Mouse (Mus musculus) CH12.LX (cell line): Measurements from ENCODE around the gene Ybx1. TPM values are rescaled to one million over a fixed set of nuclear protein-coding genes. Genes with fewer than 3 reads are reported as not detected.

Source experiments
- DNase-seq: peaks from one replicate; pipeline ENCODE4 v3.0.0-alpha.2; 2013; ENCODE audit errors: extremely low read depth
- H3K27ac ChIP-seq: 2 replicates; pipeline ENCODE4 v1.5.1; 2012; ENCODE audit warnings: low read depth, mild to moderate bottlenecking, control low read depth, moderate library complexity; ENCODE audit not compliant: insufficient read depth
- H3K27me3 ChIP-seq: replicated peaks from 2 replicates; pipeline ENCODE3; 2012; ENCODE audit warnings: inconsistent platforms
- H3K36me3 ChIP-seq, 2 experiments: replicated peaks in 1 of 2; 2 replicates each; pipeline versions ENCODE3 to v1.6.1; 2012; ENCODE audit warnings: inconsistent platforms in 1 of 2, low read length in 1 of 2, mild to moderate bottlenecking in 1 of 2, mixed read lengths in 1 of 2, moderate library complexity in 1 of 2; ENCODE audit not compliant: control insufficient read depth in 1 of 2, insufficient read depth in 1 of 2
- H3K4me1 ChIP-seq, 2 experiments: 2 replicates each; pipeline ENCODE4 v1.6.1; 2012; ENCODE audit warnings: inconsistent platforms in 1 of 2, moderate library complexity in 1 of 2; ENCODE audit not compliant: insufficient read depth in 2 of 2, control insufficient read depth in 1 of 2
- H3K4me2 ChIP-seq: 2 replicates; pipeline ENCODE4 v1.6.1; 2012; ENCODE audit warnings: low read depth, mild to moderate bottlenecking, control low read depth; ENCODE audit not compliant: poor library complexity, insufficient read depth, severe bottlenecking
- H3K4me3 ChIP-seq, 3 experiments: fragments of 150-350 bp in 1 of 3; sonication (generic) in 1 of 3; replicated peaks in 1 of 3; 2 replicates each; pipeline versions ENCODE3 to v1.5.1; 2011 to 2012; ENCODE audit warnings: low read depth in 2 of 3, low read length in 2 of 3, mild to moderate bottlenecking in 2 of 3, moderate library complexity in 2 of 3, control low read depth in 1 of 3, improper control_type of control experiment in 1 of 3, inconsistent platforms in 1 of 3, mixed read lengths in 1 of 3; ENCODE audit not compliant: poor library complexity in 1 of 3
- H3K79me2 ChIP-seq: replicated peaks from 2 replicates; pipeline ENCODE4 v1.6.1; 2012; ENCODE audit warnings: mild to moderate bottlenecking, moderate library complexity; ENCODE audit not compliant: control insufficient read depth, poor library complexity, insufficient read depth, severe bottlenecking; ENCODE audit errors: extremely low read depth
- H3K9ac ChIP-seq: 2 replicates; pipeline ENCODE4 v1.6.1; 2012; ENCODE audit warnings: low read depth, mild to moderate bottlenecking, control low read depth, moderate library complexity; ENCODE audit not compliant: insufficient read depth
- H3K9me3 ChIP-seq: replicated peaks from 2 replicates; pipeline ENCODE3; 2012; ENCODE audit warnings: low read length, inconsistent platforms, mixed read lengths
- BHLHE40 ChIP-seq: IDR thresholded peaks from 2 replicates; pipeline ENCODE4 v1.6.1; 2011; ENCODE audit warnings: mild to moderate bottlenecking, low read depth, low read length, improper control_type of control experiment
- CHD1 ChIP-seq: IDR thresholded peaks from 2 replicates; pipeline ENCODE4 v1.6.1; 2012; ENCODE audit warnings: low read depth, low read length, improper control_type of control experiment, inconsistent platforms
- CHD2 ChIP-seq: IDR thresholded peaks from 2 replicates; pipeline ENCODE4 v1.6.1; 2011; ENCODE audit warnings: low read length, improper control_type of control experiment
- CTCF ChIP-seq, 2 experiments: IDR thresholded peaks in 1 of 2; conservative IDR thresholded peaks in 1 of 2; 2 replicates each; pipeline ENCODE4 v1.5.1; 2011 to 2012; ENCODE audit warnings: low read depth in 2 of 2, low read length in 2 of 2, improper control_type of control experiment in 1 of 2, inconsistent platforms in 1 of 2, mild to moderate bottlenecking in 1 of 2, moderate library complexity in 1 of 2
- E2F4 ChIP-seq: IDR thresholded peaks from 2 replicates; pipeline ENCODE4 v1.6.1; 2011; ENCODE audit warnings: low read depth, low read length, improper control_type of control experiment; ENCODE audit not compliant: insufficient replicate concordance
- ELF1 ChIP-seq: IDR thresholded peaks from 2 replicates; pipeline ENCODE4 v1.6.1; 2014; ENCODE audit warnings: low read depth, mild to moderate bottlenecking, inconsistent platforms, low read length, improper control_type of control experiment
- EP300 ChIP-seq: IDR thresholded peaks from 2 replicates; pipeline ENCODE4 v1.6.1; 2011; ENCODE audit warnings: low read length, improper control_type of control experiment
- ETS1 ChIP-seq: conservative IDR thresholded peaks from 2 replicates; pipeline ENCODE4 v1.6.1; 2012; ENCODE audit warnings: low read depth, mild to moderate bottlenecking, inconsistent platforms, low read length, improper control_type of control experiment, moderate library complexity
- GABPA ChIP-seq: IDR thresholded peaks from 2 replicates; pipeline ENCODE4 v1.6.1; 2012; ENCODE audit warnings: low read depth, low read length, improper control_type of control experiment, inconsistent platforms; ENCODE audit not compliant: insufficient replicate concordance
- HCFC1 ChIP-seq: IDR thresholded peaks from 2 replicates; pipeline ENCODE4 v1.6.1; 2012; ENCODE audit warnings: low read depth, mild to moderate bottlenecking, inconsistent platforms, low read length, improper control_type of control experiment
- IRF4 ChIP-seq: IDR thresholded peaks from 2 replicates; pipeline ENCODE4 v1.6.1; 2014; ENCODE audit warnings: low read depth, mild to moderate bottlenecking, inconsistent platforms, low read length, improper control_type of control experiment
- JUN ChIP-seq: IDR thresholded peaks from 2 replicates; pipeline ENCODE4 v1.6.1; 2011; ENCODE audit warnings: low read depth, mild to moderate bottlenecking, low read length, improper control_type of control experiment, moderate library complexity; ENCODE audit not compliant: insufficient read depth
- JUND ChIP-seq: conservative IDR thresholded peaks from 2 replicates; pipeline ENCODE4 v1.6.1; 2011; ENCODE audit warnings: low read depth, low read length, improper control_type of control experiment
- KAT2A ChIP-seq: IDR thresholded peaks from 2 replicates; pipeline ENCODE4 v1.6.1; 2012; ENCODE audit warnings: low read length, improper control_type of control experiment, inconsistent platforms; ENCODE audit not compliant: insufficient replicate concordance
- MAFK ChIP-seq: IDR thresholded peaks from 2 replicates; pipeline ENCODE4 v1.6.1; 2011; ENCODE audit warnings: low read length, improper control_type of control experiment; ENCODE audit not compliant: insufficient replicate concordance
- MAX ChIP-seq: IDR thresholded peaks from 2 replicates; pipeline ENCODE4 v1.6.1; 2011; ENCODE audit warnings: low read length, improper control_type of control experiment
- MAZ ChIP-seq: IDR thresholded peaks from 2 replicates; pipeline ENCODE4 v1.6.1; 2012; ENCODE audit warnings: low read depth, mild to moderate bottlenecking, inconsistent platforms, low read length, improper control_type of control experiment, moderate library complexity
- MEF2A ChIP-seq: IDR thresholded peaks from 2 replicates; pipeline ENCODE4 v1.6.1; 2014; ENCODE audit warnings: low read depth, mild to moderate bottlenecking, inconsistent platforms, low read length, improper control_type of control experiment, borderline replicate concordance
- MXI1 ChIP-seq: IDR thresholded peaks from 2 replicates; pipeline ENCODE4 v1.6.1; 2011; ENCODE audit warnings: mild to moderate bottlenecking, low read depth, low read length, improper control_type of control experiment
- MYC ChIP-seq: IDR thresholded peaks from 2 replicates; pipeline ENCODE4 v1.6.1; 2011; ENCODE audit warnings: low read depth, mild to moderate bottlenecking, improper control_type of control experiment, low read length
- NELFE ChIP-seq: IDR thresholded peaks from 2 replicates; pipeline ENCODE4 v1.6.1; 2011; ENCODE audit warnings: low read depth, low read length, improper control_type of control experiment
- NRF1 ChIP-seq: IDR thresholded peaks from 2 replicates; pipeline ENCODE4 v1.6.1; 2014; ENCODE audit warnings: low read depth, mild to moderate bottlenecking, inconsistent platforms, low read length, improper control_type of control experiment, moderate library complexity
- PAX5 ChIP-seq: IDR thresholded peaks from 2 replicates; pipeline ENCODE4 v1.6.1; 2012; ENCODE audit warnings: low read length, inconsistent platforms, mixed read lengths
- POLR2A ChIP-seq: IDR thresholded peaks from 2 replicates; pipeline ENCODE4 v1.6.1; 2011; ENCODE audit warnings: low read depth, mild to moderate bottlenecking, improper control_type of control experiment, low read length
- POLR2AphosphoS2 ChIP-seq: IDR thresholded peaks from 2 replicates; pipeline ENCODE4 v1.6.1; 2011; ENCODE audit warnings: low read depth, low read length, improper control_type of control experiment
- RAD21 ChIP-seq: IDR thresholded peaks from 2 replicates; pipeline ENCODE4 v1.6.1; 2011; ENCODE audit warnings: low read depth, mild to moderate bottlenecking, low read length, improper control_type of control experiment, moderate library complexity
- RCOR1 ChIP-seq: conservative IDR thresholded peaks from 2 replicates; pipeline ENCODE4 v1.6.1; 2012; ENCODE audit warnings: low read depth, mild to moderate bottlenecking, inconsistent platforms, low read length, improper control_type of control experiment
- SIN3A ChIP-seq: IDR thresholded peaks from 2 replicates; pipeline ENCODE4 v1.6.1; 2012; ENCODE audit warnings: low read length, improper control_type of control experiment, inconsistent platforms
- SMC3 ChIP-seq: IDR thresholded peaks from 2 replicates; pipeline ENCODE4 v1.6.1; 2011; ENCODE audit warnings: low read depth, low read length, improper control_type of control experiment
- TBP ChIP-seq: conservative IDR thresholded peaks from 2 replicates; pipeline ENCODE4 v1.6.1; 2011; ENCODE audit warnings: low read depth, low read length, improper control_type of control experiment
- TCF12 ChIP-seq: IDR thresholded peaks from 2 replicates; pipeline ENCODE4 v1.6.1; 2014; ENCODE audit warnings: low read depth, mild to moderate bottlenecking, inconsistent platforms, low read length, improper control_type of control experiment
- UBTF ChIP-seq: IDR thresholded peaks from 2 replicates; pipeline ENCODE4 v1.6.1; 2012; ENCODE audit warnings: low read depth, mild to moderate bottlenecking, inconsistent platforms, low read length, improper control_type of control experiment, moderate library complexity
- USF1 ChIP-seq: IDR thresholded peaks from 2 replicates; pipeline ENCODE4 v1.6.1; 2014; ENCODE audit warnings: low read depth, mild to moderate bottlenecking, inconsistent platforms, low read length, improper control_type of control experiment
- USF2 ChIP-seq: conservative IDR thresholded peaks from 2 replicates; pipeline ENCODE4 v1.6.1; 2011; ENCODE audit warnings: low read depth, low read length, improper control_type of control experiment
- ZC3H11A ChIP-seq: IDR thresholded peaks from 2 replicates; pipeline ENCODE4 v1.6.1; 2012; ENCODE audit warnings: low read depth, mild to moderate bottlenecking, inconsistent platforms, low read length, improper control_type of control experiment
- ZKSCAN1 ChIP-seq: IDR thresholded peaks from 2 replicates; pipeline ENCODE4 v1.6.1; 2012; ENCODE audit warnings: low read depth, inconsistent platforms, low read length, improper control_type of control experiment, borderline replicate concordance
- ZMIZ1 ChIP-seq: IDR thresholded peaks from 2 replicates; pipeline ENCODE4 v1.6.1; 2012; ENCODE audit warnings: low read depth, mild to moderate bottlenecking, inconsistent platforms, low read length, improper control_type of control experiment
- ZNF384 ChIP-seq: IDR thresholded peaks from 2 replicates; pipeline ENCODE4 v1.6.1; 2012; ENCODE audit warnings: low read depth, low read length, improper control_type of control experiment, inconsistent platforms
- dilution Hi-C: fragments of 300-500 bp; cut with MboI; formaldehyde crosslinking; loops from 2 replicates; pipeline ENCODE4 v1.14.3; 2020; ENCODE audit warnings: low sequenced_read_pairs; ENCODE audit not compliant: extremely low pct_unique_long_range_greater_than_20kb, extremely low pct_ligation_motif_present
- in situ Hi-C: fragments of 300-500 bp; cut with MboI; formaldehyde crosslinking; loops from 3 replicates; pipeline ENCODE4 v1.14.3; 2019; ENCODE audit warnings: low sequenced_read_pairs, low pct_ligation_motif_present, low pct_unique_long_range_greater_than_20kb, mixed read lengths
- polyA plus RNA-seq: library from polyadenylated mRNA; unstranded; fragments of >175 nt; gene quantifications from 2 replicates; pipeline ENCODE4 v1.2.1, GENCODE M21; 2012; ENCODE audit warnings: low read depth; ENCODE audit not compliant: insufficient read length
- total RNA-seq, 2 experiments: library from RNA; depleted of rRNA; stranded (reverse); fragments of 300-350 nt in 1 of 2; fragments of >200 nt in 1 of 2; gene quantifications; 2 replicates each; pipeline ENCODE4 v1.2.3; 2012 to 2014

Gene Ybx1
- total and polyA plus RNA-seq, 3 experiments, result 724 to 2,246 (median 901) TPM

DNA sequence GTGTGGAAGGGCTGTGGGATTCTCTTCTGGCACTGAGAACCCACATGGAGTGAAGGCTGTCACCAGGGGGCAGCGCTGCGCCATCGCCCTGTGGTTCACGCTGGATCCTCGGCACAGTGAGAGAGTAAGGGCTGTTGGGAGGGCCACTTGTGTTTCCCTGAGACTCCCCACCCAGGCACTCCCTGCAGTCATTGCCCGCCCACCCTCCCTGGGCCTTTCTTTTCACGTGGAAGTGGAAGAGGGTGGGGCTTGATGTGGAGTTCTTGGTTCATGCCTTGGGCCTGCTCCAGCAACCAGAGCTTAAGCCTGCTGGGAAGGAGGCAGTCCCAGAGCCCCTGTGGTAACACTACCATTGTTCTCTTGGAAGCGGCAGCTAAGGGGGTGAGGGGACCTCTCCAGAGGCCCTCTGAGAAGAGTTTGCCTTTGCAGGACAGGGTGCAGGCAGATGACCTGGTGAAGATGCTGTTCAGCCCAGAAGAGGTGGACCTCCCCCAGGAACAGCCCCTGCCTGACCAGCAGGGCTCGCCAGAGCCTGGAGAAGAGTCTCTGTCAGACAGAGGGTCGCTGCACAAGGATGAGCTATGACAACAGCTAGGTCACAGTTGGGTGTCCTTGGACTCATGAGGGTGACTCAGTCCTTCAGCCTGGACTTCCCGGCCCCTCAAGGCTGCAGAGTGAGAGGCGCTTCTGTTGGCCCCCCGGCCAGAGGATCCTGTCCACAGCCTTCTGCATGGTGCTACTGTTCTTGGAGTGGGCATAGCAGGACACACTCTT is 46.8 kb downstream of the Ybx1 start:
- H3K27me3 ChIP-seq, result no peaks in the 10 kb centered on the region

DNA sequence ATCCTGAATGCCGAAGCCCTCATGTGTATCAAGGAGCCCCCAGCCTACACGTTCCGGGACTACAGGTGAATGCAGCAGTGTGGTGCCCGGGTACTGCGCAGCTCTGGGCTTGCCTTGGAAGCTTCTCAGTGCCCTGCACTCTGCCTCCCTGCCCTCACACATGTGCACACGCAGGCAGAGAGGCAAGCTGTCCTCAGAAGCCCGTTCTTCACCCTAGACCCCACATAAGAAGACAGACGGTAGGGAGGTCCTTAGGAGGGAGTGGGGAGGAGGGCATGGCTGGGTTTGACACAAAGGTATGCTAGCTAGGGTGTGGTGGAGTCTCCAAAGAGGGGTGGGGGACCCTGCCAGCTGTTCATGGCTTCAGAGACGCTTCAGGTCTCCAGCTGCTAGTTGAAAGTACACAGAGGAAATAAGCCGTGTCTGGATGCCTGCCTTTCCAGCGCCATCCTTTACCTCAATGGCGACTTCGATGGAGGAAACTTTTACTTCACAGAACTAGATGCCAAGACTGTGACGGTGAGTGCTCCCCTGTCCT is 47.6 kb downstream of the Ybx1 start:
- no peak overlapping the region for H3K4me3 ChIP-seq
- no peaks in the 10 kb centered on the region for H3K9me3 ChIP-seq
- no peaks in the 10 kb centered on the region for H3K4me1 ChIP-seq
- no peak overlapping the region for H3K4me2 ChIP-seq
- no peak overlapping the region for H3K27ac ChIP-seq
- H3K27me3 ChIP-seq, result no peaks in the 10 kb centered on the region
- no peaks in the 10 kb centered on the region for H3K79me2 ChIP-seq
- in situ Hi-C loops, result loop anchor here (10.0 kb wide), 1 partner anchor 288 kb away; the partner anchor contains the start of genes Foxj3 and Frg2f1
- peaks cover 14 to 66% of the 10 kb centered on the region in 2 experiments for H3K36me3 ChIP-seq
- DNase-seq, result no peak
- TF ChIP-seq SMC3 (no peak), POLR2AphosphoS2 (no peak), BHLHE40 (no peak), ZC3H11A (no peak), RCOR1 (no peak), UBTF (no peak), NELFE (no peak)
- dilution Hi-C loops, result no loop called here
- no peak overlapping the region for H3K9ac ChIP-seq

More for the DNA sequence above, 46.8 kb downstream of the Ybx1 start:
- no peaks in the 10 kb centered on the region for H3K9me3 ChIP-seq
- no peak overlapping the region for H3K4me2 ChIP-seq
- in situ Hi-C loops, result loop anchor here (10.0 kb wide), 1 partner anchor 287 kb away; the partner anchor contains the start of genes Foxj3 and Frg2f1
- DNase-seq, result peak; percentile 56
- H3K36me3 ChIP-seq, result peaks cover 8 to 57% of the 10 kb centered on the region in 2 experiments
- H3K4me1 ChIP-seq, result no peaks in the 10 kb centered on the region
- H3K9ac ChIP-seq, result no peak overlapping the region
- no peaks in the 10 kb centered on the region for H3K79me2 ChIP-seq
- dilution Hi-C loops, result no loop called here
- no peak overlapping the region for H3K27ac ChIP-seq
- H3K4me3 ChIP-seq, result no peak overlapping the region
- TF ChIP-seq EP300, result no peak
- TF ChIP-seq ZNF384, result no peak
- no peak for TF ChIP-seq HCFC1
- no peak for TF ChIP-seq KAT2A
- peak; percentile 41 for TF ChIP-seq ZC3H11A
- TF ChIP-seq MEF2A, result no peak
- no peak for TF ChIP-seq NELFE
- peak; percentile 83 for TF ChIP-seq RAD21
- TF ChIP-seq IRF4, result no peak
- TF ChIP-seq GABPA, result no peak
- TF ChIP-seq CTCF (conservative IDR thresholded peaks at IDR 0.05 in 1 of 2, IDR thresholded peaks at IDR 0.05 in 1 of 2; ENCODE audit: low read depth in 2 of 2, low read length in 2 of 2), result peak in 1 of 2 experiments; percentile 89; a peak in 3 of 4 replicates
- no peak for TF ChIP-seq USF1
- TF ChIP-seq JUN, result no peak
- no peak for TF ChIP-seq ZKSCAN1
- TF ChIP-seq BHLHE40, result no peak
- TF ChIP-seq ZMIZ1, result no peak
- no peak for TF ChIP-seq RCOR1
- no peak for TF ChIP-seq JUND
- no peak for TF ChIP-seq MYC
- TF ChIP-seq CHD2, result no peak
- TF ChIP-seq ETS1, result no peak
- TF ChIP-seq SMC3, result peak; percentile 86
- no peak for TF ChIP-seq PAX5
- no peak for TF ChIP-seq MXI1
- TF ChIP-seq MAX, result no peak
- no peak for TF ChIP-seq CHD1
- no peak for TF ChIP-seq MAZ
- no peak for TF ChIP-seq MAFK
- TF ChIP-seq E2F4, result no peak
- no peak for TF ChIP-seq USF2
- no peak for TF ChIP-seq TBP
- no peak for TF ChIP-seq POLR2A
- no peak for TF ChIP-seq ELF1
- no peak for TF ChIP-seq NRF1
- no peak for TF ChIP-seq POLR2AphosphoS2
- TF ChIP-seq UBTF, result no peak
- TF ChIP-seq TCF12, result 0 out of 2 replicates have a peak, but pooled peaks have one; percentile 17
- TF ChIP-seq SIN3A, result no peak
